Mouse (Mus musculus): Measurements from ENCODE around the gene Slc45a3. TPM values are rescaled to one million over a fixed set of nuclear protein-coding genes. Genes with fewer than 3 reads are reported as not detected.
A peak's percentile ranks its signal among the peaks of the same experiment; 100 is the strongest.

The Slc45a3 gene
- polyA plus RNA-seq, 1 experiment = 2.0 TPM

DNA sequence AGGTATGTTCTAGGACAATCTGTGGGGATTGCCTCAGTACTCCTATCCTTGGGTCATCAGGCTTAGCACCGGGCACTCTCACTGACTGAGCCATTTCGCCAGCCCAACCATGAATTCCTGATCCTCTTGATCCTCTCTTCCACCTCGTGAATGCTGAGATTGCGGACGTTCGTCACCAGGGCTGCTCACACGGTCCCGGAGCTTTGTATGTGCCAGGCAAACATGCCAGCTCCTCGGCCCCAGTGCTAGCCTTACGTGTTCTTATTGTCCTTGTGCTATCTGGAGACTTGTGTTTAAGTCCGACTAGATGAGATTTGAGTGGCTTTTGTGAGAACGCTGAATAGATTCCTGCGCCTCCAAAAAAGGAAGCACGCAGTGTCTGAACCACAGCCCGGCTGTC, 24.7 kb downstream of the Slc45a3 start:
- no peaks in the 10 kb centered on the region for H3K4me1 ChIP-seq (ENCODE audit: control insufficient read depth, insufficient read depth, low read length)
- no peak overlapping the region for H3K27ac ChIP-seq (ENCODE audit: insufficient read depth, low read length)
- no peak for TF ChIP-seq POLR2A (IDR thresholded peaks at IDR 0.05; ENCODE audit: extremely low read depth, insufficient read depth, low read length)
- no peak for TF ChIP-seq CTCF (IDR thresholded peaks at IDR 0.05; ENCODE audit: extremely low read depth, insufficient read depth, low read length)
- H3K4me3 ChIP-seq (ENCODE audit: insufficient read depth, low read length) = no peak overlapping the region; the same call in 1 of the 2 replicates

DNA sequence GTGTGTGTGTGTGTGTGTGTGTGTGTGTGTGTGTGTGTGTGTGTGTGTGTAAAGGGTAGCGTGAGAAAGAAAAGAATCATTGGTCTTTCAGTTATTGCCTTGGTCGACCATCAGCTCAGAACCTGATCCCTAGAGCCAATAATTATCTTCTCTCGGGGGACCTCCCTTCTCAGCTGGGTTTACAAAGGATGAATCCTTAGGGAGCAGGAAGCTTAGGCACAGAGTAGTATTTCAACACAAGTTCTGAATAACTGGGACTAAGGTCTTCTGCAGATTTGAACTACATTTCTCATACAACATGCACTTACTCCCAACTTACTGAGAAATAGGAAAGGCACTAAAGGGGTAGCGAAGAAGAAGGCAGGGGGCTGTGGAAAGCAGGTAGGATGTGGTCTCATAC, 26.7 kb downstream of the Slc45a3 start:
- H3K4me3 ChIP-seq (ENCODE audit: insufficient read depth, low read length) = no peak overlapping the region
- H3K27ac ChIP-seq (ENCODE audit: insufficient read depth, low read length) = no peak overlapping the region
- TF ChIP-seq POLR2A (IDR thresholded peaks at IDR 0.05; ENCODE audit: extremely low read depth, insufficient read depth, low read length) (no peak), CTCF (IDR thresholded peaks at IDR 0.05; ENCODE audit: extremely low read depth, insufficient read depth, low read length) (no peak)
- H3K4me1 ChIP-seq (ENCODE audit: control insufficient read depth, insufficient read depth, low read length) = no peaks in the 10 kb centered on the region

DNA sequence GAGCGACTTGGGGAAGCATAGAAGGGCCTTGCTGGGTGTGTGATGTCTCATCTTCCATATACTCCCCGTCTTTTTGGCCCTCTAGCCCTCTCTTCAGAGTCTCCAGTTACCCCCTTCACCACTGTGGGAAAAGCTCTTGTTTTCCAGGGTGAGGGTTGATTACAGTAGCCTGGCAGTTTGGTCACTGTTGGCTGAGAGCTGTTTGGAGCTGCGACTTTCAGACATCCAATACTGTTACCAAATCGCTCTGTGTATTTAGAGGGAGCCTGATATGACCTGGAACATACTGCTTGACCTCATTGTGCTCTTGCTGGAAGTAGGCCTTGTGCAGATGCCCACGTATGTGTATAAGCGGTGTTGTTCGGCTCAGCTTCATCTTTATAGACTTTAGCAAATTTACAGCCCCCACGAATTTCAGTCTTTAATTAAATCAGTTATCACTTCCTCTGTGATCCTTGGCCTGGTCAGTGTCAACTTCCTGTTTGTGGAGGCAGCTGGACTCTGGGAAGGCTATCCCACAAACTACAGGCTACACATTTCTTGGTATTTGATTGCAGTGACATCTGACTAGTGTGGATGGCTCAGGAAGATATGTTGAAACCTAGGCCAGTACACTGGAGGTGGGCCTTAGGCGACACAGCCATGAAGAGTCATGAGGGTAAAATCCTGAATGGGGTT, 27.5 kb downstream of the Slc45a3 start:
- no peak overlapping the region for H3K27ac ChIP-seq (ENCODE audit: insufficient read depth, low read length)
- TF ChIP-seq POLR2A (IDR thresholded peaks at IDR 0.05; ENCODE audit: extremely low read depth, insufficient read depth, low read length) = no peak
- no peak for TF ChIP-seq CTCF (IDR thresholded peaks at IDR 0.05; ENCODE audit: extremely low read depth, insufficient read depth, low read length)
- H3K4me3 ChIP-seq (ENCODE audit: insufficient read depth, low read length) = no peak overlapping the region
- H3K4me1 ChIP-seq (ENCODE audit: control insufficient read depth, insufficient read depth, low read length) = no peaks in the 10 kb centered on the region

DNA sequence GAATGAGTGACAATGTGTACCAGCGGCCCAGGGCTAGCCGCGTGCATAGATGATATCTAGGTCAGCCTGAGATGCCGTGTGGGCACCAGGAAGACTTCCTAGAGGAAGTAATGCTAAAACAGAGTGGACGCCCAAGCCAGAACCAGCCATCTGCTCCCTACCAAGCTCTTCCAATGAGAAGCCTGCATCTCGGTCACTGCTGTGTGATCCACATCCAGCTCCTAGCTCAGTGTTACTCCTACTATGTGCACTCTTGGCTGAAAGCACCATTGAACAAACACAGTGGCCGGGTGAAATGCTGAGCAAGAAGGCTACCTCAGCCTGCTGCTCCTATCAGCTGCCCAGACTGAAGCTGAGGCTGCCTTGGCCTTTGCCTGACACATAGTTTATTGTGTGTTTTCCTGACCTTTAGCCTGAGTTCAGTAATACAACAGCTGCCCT, 29.8 kb downstream of the Slc45a3 start:
- H3K4me3 ChIP-seq (ENCODE audit: insufficient read depth, low read length) = no peak overlapping the region
- TF ChIP-seq POLR2A (IDR thresholded peaks at IDR 0.05; ENCODE audit: extremely low read depth, insufficient read depth, low read length) (no peak), CTCF (IDR thresholded peaks at IDR 0.05; ENCODE audit: extremely low read depth, insufficient read depth, low read length) (no peak)
- no peak overlapping the region for H3K27ac ChIP-seq (ENCODE audit: insufficient read depth, low read length)
- no peaks in the 10 kb centered on the region for H3K4me1 ChIP-seq (ENCODE audit: control insufficient read depth, insufficient read depth, low read length)

DNA sequence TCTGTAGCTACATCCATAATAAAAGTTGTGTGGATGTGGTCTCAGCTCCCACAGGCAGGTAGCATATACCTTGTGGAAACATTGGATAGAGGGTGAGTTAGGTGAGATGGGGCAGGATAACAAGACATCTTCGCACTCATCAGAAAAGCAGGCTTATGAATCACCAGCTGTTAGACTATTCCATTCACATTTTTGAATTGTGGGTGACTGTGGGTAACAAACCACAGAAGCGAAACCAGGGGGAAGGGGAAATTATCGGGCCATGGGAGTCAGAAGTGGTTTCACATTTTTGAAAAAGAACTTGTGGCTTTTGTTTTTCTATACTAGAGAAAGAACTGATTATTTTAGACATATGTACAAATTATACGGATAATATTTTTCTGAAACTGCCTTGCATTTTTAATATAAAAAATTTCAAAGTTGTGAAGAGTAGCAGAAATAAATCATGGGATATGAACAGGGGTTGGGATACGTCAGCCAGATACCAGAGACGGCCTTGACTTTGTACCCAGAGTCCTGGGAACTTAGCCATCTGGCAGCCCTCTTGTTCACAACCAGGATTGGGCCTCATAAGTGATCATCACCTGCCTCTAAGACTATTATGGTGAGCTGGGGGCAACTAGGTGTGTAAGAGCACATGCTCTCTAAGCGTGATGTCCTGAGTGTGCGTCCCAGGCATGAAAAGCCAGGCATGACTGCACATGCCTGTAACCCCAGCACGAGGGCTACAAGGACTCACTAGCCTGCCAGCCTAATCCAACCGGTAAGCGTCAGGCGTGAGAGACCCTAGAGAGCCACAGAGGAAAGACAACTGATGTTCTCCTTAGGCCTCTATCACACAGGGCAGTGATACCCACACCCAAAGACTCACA, 30.6 kb downstream of the Slc45a3 start:
- Histone ChIP-seq H3K27ac (ENCODE audit: insufficient read depth, low read length) (no peak overlapping the region), H3K4me3 (ENCODE audit: insufficient read depth, low read length) (no peak overlapping the region), H3K4me1 (ENCODE audit: control insufficient read depth, insufficient read depth, low read length) (no peaks in the 10 kb centered on the region)
- TF ChIP-seq POLR2A (IDR thresholded peaks at IDR 0.05; ENCODE audit: extremely low read depth, insufficient read depth, low read length) (no peak), CTCF (IDR thresholded peaks at IDR 0.05; ENCODE audit: extremely low read depth, insufficient read depth, low read length) (no peak)

DNA sequence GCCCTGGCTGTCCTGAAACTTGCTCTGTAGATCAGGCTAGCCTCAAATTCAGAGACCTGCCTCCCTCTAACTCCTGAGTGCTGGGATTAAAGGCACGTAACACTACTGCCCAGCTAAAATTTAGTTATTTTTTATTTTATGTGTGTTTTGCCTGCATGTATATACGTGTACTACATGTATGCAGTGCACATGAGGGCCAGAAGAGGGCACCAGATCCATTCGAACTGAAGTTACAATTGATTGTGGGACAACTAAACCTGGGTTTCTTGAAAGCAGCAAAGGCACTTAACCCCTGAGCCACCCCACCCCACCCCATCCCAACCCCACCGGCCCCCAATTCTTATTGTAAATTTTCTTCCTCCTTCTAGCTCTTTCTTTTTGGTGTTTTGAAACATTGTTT, 32.3 kb downstream of the Slc45a3 start:
- Histone ChIP-seq H3K27ac (ENCODE audit: insufficient read depth, low read length) (no peak overlapping the region), H3K4me3 (ENCODE audit: insufficient read depth, low read length) (no peak overlapping the region), H3K4me1 (ENCODE audit: control insufficient read depth, insufficient read depth, low read length) (no peaks in the 10 kb centered on the region)
- peak; percentile 46; the same call in 1 of the 2 replicates for TF ChIP-seq CTCF (IDR thresholded peaks at IDR 0.05; ENCODE audit: extremely low read depth, insufficient read depth, low read length)
- TF ChIP-seq POLR2A (IDR thresholded peaks at IDR 0.05; ENCODE audit: extremely low read depth, insufficient read depth, low read length) = no peak

DNA sequence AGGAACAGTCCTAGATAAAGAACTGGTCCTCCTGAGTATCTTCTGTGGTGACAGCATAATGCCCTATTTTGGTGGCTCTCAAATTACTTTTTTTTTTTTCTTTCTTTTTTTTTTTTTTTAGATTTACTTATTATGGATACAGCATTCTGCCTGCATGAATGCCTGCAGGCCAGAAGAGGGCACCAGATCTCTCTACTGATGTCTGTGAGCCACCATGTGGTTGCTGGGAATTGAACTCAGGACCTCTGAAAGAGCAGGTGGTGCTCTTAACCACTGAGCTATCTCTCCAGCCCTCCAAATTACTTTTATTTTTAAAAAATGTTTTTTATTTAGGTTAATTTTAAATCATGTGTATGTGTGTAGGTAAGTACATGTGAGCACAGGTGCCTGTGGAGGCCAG, 37.7 kb downstream of the Slc45a3 start:
- Histone ChIP-seq H3K27ac (ENCODE audit: insufficient read depth, low read length) (no peak overlapping the region), H3K4me1 (ENCODE audit: control insufficient read depth, insufficient read depth, low read length) (no peaks in the 10 kb centered on the region), H3K4me3 (ENCODE audit: insufficient read depth, low read length) (no peak overlapping the region)
- TF ChIP-seq POLR2A (IDR thresholded peaks at IDR 0.05; ENCODE audit: extremely low read depth, insufficient read depth, low read length) (no peak), CTCF (IDR thresholded peaks at IDR 0.05; ENCODE audit: extremely low read depth, insufficient read depth, low read length) (0 out of 2 replicates have a peak, but pooled peaks have one; percentile 21)

DNA sequence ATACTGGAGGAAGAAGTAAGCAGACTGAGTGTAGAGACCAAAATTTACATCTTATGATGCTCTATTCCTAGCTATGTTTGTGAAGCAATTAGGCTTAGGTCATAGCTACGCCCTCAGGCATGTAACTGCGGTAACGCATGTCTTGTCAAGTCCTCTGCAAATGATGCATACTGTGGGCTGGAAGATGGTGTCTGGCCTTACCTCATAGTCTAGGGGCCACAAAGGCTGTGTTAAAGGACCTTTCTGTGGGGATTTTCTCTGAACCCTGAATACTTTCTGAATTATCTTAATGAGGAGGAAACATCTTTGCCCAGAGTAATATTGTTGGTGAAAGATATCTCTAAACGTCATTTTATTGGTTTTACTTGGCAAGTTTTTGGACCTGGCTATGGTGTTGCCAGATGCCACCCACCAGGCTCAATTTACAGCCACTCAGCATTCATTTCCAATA, 39.1 kb downstream of the Slc45a3 start:
- Histone ChIP-seq H3K27ac (ENCODE audit: insufficient read depth, low read length) (no peak overlapping the region), H3K4me3 (ENCODE audit: insufficient read depth, low read length) (no peak overlapping the region), H3K4me1 (ENCODE audit: control insufficient read depth, insufficient read depth, low read length) (no peaks in the 10 kb centered on the region; the same call in 1 of the 2 replicates)
- TF ChIP-seq POLR2A (IDR thresholded peaks at IDR 0.05; ENCODE audit: extremely low read depth, insufficient read depth, low read length) = no peak
- TF ChIP-seq CTCF (IDR thresholded peaks at IDR 0.05; ENCODE audit: extremely low read depth, insufficient read depth, low read length) = no peak

DNA sequence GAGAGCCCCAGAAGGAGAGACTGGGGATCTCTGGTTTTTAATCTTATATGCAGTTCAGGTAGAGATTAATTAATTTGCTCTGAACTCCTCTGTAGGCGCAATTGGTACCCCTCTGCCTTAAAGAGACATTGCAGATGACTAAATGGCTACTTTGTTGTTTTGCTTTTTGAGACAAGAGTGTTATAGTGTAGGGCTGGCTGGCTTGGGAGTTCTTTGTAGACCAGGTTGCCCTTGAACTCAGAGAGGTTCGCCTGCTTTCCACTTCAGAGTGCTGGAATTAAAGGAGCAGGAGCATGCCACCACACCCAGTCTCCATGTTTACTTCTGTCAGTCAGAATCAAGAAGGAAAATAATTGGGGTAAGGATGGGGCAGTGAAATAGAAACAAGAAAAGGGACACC, 40.3 kb downstream of the Slc45a3 start:
- Histone ChIP-seq H3K4me1 (ENCODE audit: control insufficient read depth, insufficient read depth, low read length) (no peaks in the 10 kb centered on the region; the same call in 1 of the 2 replicates), H3K27ac (ENCODE audit: insufficient read depth, low read length) (no peak overlapping the region), H3K4me3 (ENCODE audit: insufficient read depth, low read length) (no peak overlapping the region)
- TF ChIP-seq CTCF (IDR thresholded peaks at IDR 0.05; ENCODE audit: extremely low read depth, insufficient read depth, low read length) = no peak
- no peak for TF ChIP-seq POLR2A (IDR thresholded peaks at IDR 0.05; ENCODE audit: extremely low read depth, insufficient read depth, low read length)
